ENCODE assay signal across 8 mouse cellular contexts in genomic region chr10:128923013-128923691, GRCm38 (mm10). TPM values are rescaled to one million over a fixed set of nuclear protein-coding genes. Genes with fewer than 3 reads are reported as not detected.
A peak's percentile ranks its signal among the peaks of the same experiment; 100 is the strongest.
DNase-seq lines count a peak whose midpoint lies in the region; ATAC-seq lines count a peak whose summit lies in the region.

No protein-coding gene starts in this region.

- peak; percentile 98 for ATAC-seq in inflammation-experienced regulatory T-cells, adult 6 months
- peak; percentile 97 for ATAC-seq in megakaryocyte-erythroid progenitor cell, adult 5-6 weeks (replicated peaks; ENCODE audit: low FRiP score, low TSS enrichment, poor library complexity, severe bottlenecking)

- intact Hi-C loops in gastrocnemius, postnatal 14 days (cut with DNase I; ENCODE audit: low total_unique reads): no loop called here
- intact Hi-C loops in left cerebral cortex, postnatal 10 days (cut with DNase I): no loop called here

- peak; percentile 98 to 99 for DNase-seq in adrenal gland, adult (ENCODE audit: inconsistent age in 2 of 2, low spot score in 1 of 2)
- DNase-seq in embryo, embryonic 10.5 days (ENCODE audit: low spot score): peak; percentile 96
- DNase-seq in gastrocnemius, postnatal 14 days: peak; percentile 97
- DNase-seq in left cerebral cortex, postnatal 10 days (ENCODE audit: extremely low spot score in 1 of 2, low spot score in 2 of 2): peak; percentile 92 to 96
- DNase-seq in right cerebral cortex, postnatal 25 days: peak; percentile 97
- DNase-seq in urinary bladder, postnatal 4 days (ENCODE audit: low spot score in 2 of 2): peak; percentile 93 to 94

RNA-seq across cellular contexts. Expression of gene Rdh5, which starts 0.5 kb away (rescaled TPM):
- 1 to 10 TPM; 5.6 to 7.7 TPM for total RNA-seq in gastrocnemius, postnatal 14 days (2021)
- polyA plus RNA-seq in inflammation-experienced regulatory T-cells, adult 6 months (2017; shearing (Covaris generic)): 10 to 100 TPM in 2 of 3 experiments, 1 to 10 TPM in 1; 5.1 to 12.9 (median 11.9) TPM
- 1 to 10 TPM; 5.5 to 6.1 TPM for total RNA-seq in left cerebral cortex, postnatal 10 days (2021)
- 12.8 and 19.0 TPM in 2 replicates for total RNA-seq in megakaryocyte-erythroid progenitor cell, adult 5-6 weeks (2014; fragmentation: Nextera tagmentation)
- total RNA-seq in megakaryocyte-erythroid progenitor cell, adult 5-6 weeks (2017): 1.1 and 3.0 TPM in 2 replicates

RNA-seq across cellular contexts. Expression of gene Bloc1s1, which starts 0.7 kb away (rescaled TPM):
- 100 to 1,000 TPM; 174 to 181 TPM for total RNA-seq in gastrocnemius, postnatal 14 days (2021)
- 100 to 1,000 TPM; 196 to 255 (median 212) TPM for polyA plus RNA-seq in inflammation-experienced regulatory T-cells, adult 6 months (2017; shearing (Covaris generic))
- 10 to 100 TPM; 84.3 to 85.3 TPM for total RNA-seq in left cerebral cortex, postnatal 10 days (2021)
- total RNA-seq in megakaryocyte-erythroid progenitor cell, adult 5-6 weeks (2014; fragmentation: Nextera tagmentation): 45.7 and 94.6 TPM in 2 replicates
- 73.8 and 82.2 TPM in 2 replicates for total RNA-seq in megakaryocyte-erythroid progenitor cell, adult 5-6 weeks (2017)

RNA-seq across cellular contexts. Expression of gene Itga7, which starts 10.5 kb away (rescaled TPM):
- 10 to 100 TPM; 88.7 to 94.7 TPM for total RNA-seq in gastrocnemius, postnatal 14 days (2021)
- 1 to 10 TPM; 3.6 to 5.1 (median 4.8) TPM for polyA plus RNA-seq in inflammation-experienced regulatory T-cells, adult 6 months (2017; shearing (Covaris generic))
- 10 to 100 TPM; 14.2 to 14.9 TPM for total RNA-seq in left cerebral cortex, postnatal 10 days (2021)
- total RNA-seq in megakaryocyte-erythroid progenitor cell, adult 5-6 weeks (2014; fragmentation: Nextera tagmentation): not detected in 2 replicates
- 0.04 and 0.19 TPM in 2 replicates for total RNA-seq in megakaryocyte-erythroid progenitor cell, adult 5-6 weeks (2017)

RNA-seq across cellular contexts. Expression of gene Cd63, which starts 22.4 kb away (rescaled TPM):
- 100 to 1,000 TPM; 121 to 151 TPM for total RNA-seq in gastrocnemius, postnatal 14 days (2021)
- 1 to 10 TPM in 1 of 3 experiments, under 1 TPM in 1, not detected in 1; 0.58 to 2.0 TPM for polyA plus RNA-seq in inflammation-experienced regulatory T-cells, adult 6 months (2017; shearing (Covaris generic))
- 10 to 100 TPM; 63.0 to 66.0 TPM for total RNA-seq in left cerebral cortex, postnatal 10 days (2021)
- total RNA-seq in megakaryocyte-erythroid progenitor cell, adult 5-6 weeks (2014; fragmentation: Nextera tagmentation): 6.8 and 19.4 TPM in 2 replicates
- 15.5 and 18.0 TPM in 2 replicates for total RNA-seq in megakaryocyte-erythroid progenitor cell, adult 5-6 weeks (2017)

RNA-seq across cellular contexts. Expression of gene Gdf11, which starts 31.6 kb away (rescaled TPM):
- 1 to 10 TPM; 6.7 to 7.1 TPM for total RNA-seq in gastrocnemius, postnatal 14 days (2021)
- 1 to 10 TPM; 6.0 to 7.7 (median 7.3) TPM for polyA plus RNA-seq in inflammation-experienced regulatory T-cells, adult 6 months (2017; shearing (Covaris generic))
- 10 to 100 TPM; 13.2 to 16.2 TPM for total RNA-seq in left cerebral cortex, postnatal 10 days (2021)
- total RNA-seq in megakaryocyte-erythroid progenitor cell, adult 5-6 weeks (2014; fragmentation: Nextera tagmentation): 0.35 TPM in 1 of 2 replicates, not detected in the other
- total RNA-seq in megakaryocyte-erythroid progenitor cell, adult 5-6 weeks (2017): 0.69 TPM in 1 of 2 replicates, not detected in the other

Comparison
In these comparisons a context has a peak if more than half of its experiments do, and no peak if none do; other contexts are left out.
1. Peak in every context shown above with its lines: DNase-seq and ATAC-seq.
2. RNA of gene Itga7, which starts 10.5 kb away (total RNA-seq): 88.7 to 94.7 TPM in gastrocnemius, postnatal 14 days and 14.2 to 14.9 TPM in left cerebral cortex, postnatal 10 days; 0.04 to 0.19 TPM in megakaryocyte-erythroid progenitor cell, adult 5-6 weeks; every median in the first group is over 10 times any median in the second.